Mouse (Mus musculus): ENCODE results near the gene Fcf1.

The Fcf1 gene

GRCm38 (mm10) chr12:84968831-84969655, 1.7 kb upstream of the Fcf1 start:
- DNase-seq (ENCODE audit: low read depth, low spot score): no peak

GRCm38 (mm10) chr12:84969656-84970427, 855 bp upstream of the Fcf1 start:
- no peak for DNase-seq (ENCODE audit: low read depth, low spot score)

- DNase-seq (ENCODE audit: low read depth, low spot score): no peak
Observed at GRCm38 (mm10) chr12:84979264-84979862, 8.7 kb downstream of the Fcf1 start.

- no peak for DNase-seq (ENCODE audit: low read depth, low spot score)
Observed at GRCm38 (mm10) chr12:84989456-84989855, 18.8 kb downstream of the Fcf1 start.

GRCm38 (mm10) chr12:84995112-84995761, 24.5 kb downstream of the Fcf1 start:
- no peak for DNase-seq (ENCODE audit: low read depth, low spot score)

- DNase-seq (ENCODE audit: low read depth, low spot score): peak; percentile 95
Observed at GRCm38 (mm10) chr12:84996083-84996496, 25.4 kb downstream of the Fcf1 start, which contains the start of gene Ylpm1. Gene Ylpm1 (plus strand): TSS chr12:84996321.

GRCm38 (mm10) chr12:84996501-84997398, 26.1 kb downstream of the Fcf1 start:
- DNase-seq (ENCODE audit: low read depth, low spot score): peak; percentile 14

- no peak for DNase-seq (ENCODE audit: low read depth, low spot score)
Observed at GRCm38 (mm10) chr12:84999053-84999452, 28.4 kb downstream of the Fcf1 start.

GRCm38 (mm10) chr12:85006206-85006605, 35.5 kb downstream of the Fcf1 start:
- no peak for DNase-seq (ENCODE audit: low read depth, low spot score)

- no peak for DNase-seq (ENCODE audit: low read depth, low spot score)
Observed at GRCm38 (mm10) chr12:85007021-85007420, 36.3 kb downstream of the Fcf1 start.

- no peak for DNase-seq (ENCODE audit: low read depth, low spot score)
Observed at GRCm38 (mm10) chr12:85009776-85010175, 39.1 kb downstream of the Fcf1 start.

- DNase-seq (ENCODE audit: low read depth, low spot score): no peak
Observed at GRCm38 (mm10) chr12:85010541-85010940, 39.8 kb downstream of the Fcf1 start.

GRCm38 (mm10) chr12:85012185-85012584, 41.5 kb downstream of the Fcf1 start:
- DNase-seq (ENCODE audit: low read depth, low spot score): no peak

- DNase-seq (ENCODE audit: low read depth, low spot score): no peak
Observed at GRCm38 (mm10) chr12:85022071-85022470, 51.4 kb downstream of the Fcf1 start.

GRCm38 (mm10) chr12:85032710-85033109, 62.0 kb downstream of the Fcf1 start:
- no peak for DNase-seq (ENCODE audit: low read depth, low spot score)
